Mouse (Mus musculus) cerebellum, postnatal 25 days (tissue): ENCODE data around the gene Gprc5a.

Experiments
- DNase-seq, 2 experiments: peaks; one replicate each; pipeline ENCODE4 v3.0.0; 2021; ENCODE audit warnings: mixed read lengths in 2 of 2

The Gprc5a gene

DNA sequence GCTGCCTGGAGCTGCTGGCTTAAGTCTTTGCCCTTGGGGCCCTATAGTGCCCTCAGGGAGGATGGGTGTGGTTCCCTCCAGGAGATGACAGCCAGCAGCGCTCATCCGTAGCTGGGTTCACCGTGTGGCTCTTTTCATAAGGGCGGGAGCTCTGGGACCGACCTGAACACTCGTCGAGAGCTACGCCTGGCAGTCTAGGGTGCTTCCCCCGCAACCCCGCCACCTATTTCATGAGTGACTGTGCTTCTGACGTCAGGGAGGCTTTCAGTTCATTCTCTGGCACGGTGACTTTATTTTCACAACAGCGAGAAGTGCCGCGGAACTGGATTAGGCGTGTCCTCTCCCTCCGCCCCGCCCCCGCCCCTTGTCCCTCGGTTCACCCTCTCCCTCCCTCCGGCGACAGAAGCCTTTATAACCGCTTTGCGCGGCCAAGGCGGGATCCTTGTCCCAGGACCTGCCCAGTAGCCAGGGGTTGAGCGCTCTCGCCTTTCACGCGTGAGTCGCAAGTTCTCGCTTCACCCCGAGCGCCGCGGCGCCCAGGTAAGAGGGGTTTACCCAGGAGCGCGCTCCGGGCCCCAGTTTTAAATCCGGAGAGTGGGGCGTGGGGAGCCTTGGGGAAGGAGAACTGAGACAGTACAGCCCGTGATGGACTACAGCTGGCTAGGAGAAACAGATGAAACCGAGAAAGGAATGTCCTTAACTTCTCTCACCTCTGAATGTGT lies at the start of gene Gprc5a:
Gprc5a (plus strand) TSS at position 416 of the 722 bp plus-strand sequence.
- peak; percentile 16 to 29 for DNase-seq

DNA sequence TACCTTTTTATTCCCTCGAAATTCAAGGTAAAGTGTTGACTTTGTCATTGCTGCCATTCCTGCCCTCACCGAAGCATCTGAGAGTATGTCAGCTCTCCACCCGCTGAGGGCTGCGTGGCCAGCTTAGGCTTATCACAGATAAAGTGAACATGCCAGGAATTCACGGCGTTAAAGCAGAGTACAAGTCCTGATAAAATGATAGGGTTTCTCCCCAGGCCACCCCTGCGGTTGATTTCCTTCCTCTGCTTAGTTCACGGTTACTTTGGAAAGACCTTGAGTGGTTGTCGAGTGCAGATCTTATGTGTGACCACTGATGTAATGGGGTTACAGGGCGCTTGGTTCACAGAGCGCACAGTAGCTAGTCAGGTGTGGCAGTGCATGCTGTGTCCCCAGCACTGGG lies 48.2 kb upstream of the Gprc5a start:
- DNase-seq: no peak

GRCm38 (mm10) chr6:135019564-135019963 lies 45.9 kb upstream of the Gprc5a start:
- DNase-seq: no peak

- no peak for DNase-seq
These were observed 43.8 kb upstream of the Gprc5a start for GRCm38 (mm10) chr6:135021633-135022032.

DNA sequence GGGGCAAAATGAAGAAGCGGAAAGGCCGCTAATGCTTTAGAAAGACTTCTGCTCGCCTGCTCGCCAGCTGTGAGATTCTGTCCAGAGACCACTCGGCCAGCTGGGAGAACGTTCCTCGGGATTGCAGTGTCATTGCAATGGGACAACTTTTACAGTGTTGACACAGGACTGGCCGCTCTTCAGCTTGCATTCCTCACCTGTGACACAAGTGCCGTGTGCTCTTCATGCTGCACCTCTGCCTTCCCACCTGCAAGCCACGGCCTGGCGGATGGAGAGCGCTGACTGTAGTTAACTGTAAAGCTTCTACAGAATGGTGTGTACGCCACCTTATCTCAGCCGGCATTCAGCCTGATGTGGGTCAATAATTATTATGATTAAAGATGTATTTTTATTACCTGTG lies 42.1 kb upstream of the Gprc5a start:
- no peak for DNase-seq

DNA sequence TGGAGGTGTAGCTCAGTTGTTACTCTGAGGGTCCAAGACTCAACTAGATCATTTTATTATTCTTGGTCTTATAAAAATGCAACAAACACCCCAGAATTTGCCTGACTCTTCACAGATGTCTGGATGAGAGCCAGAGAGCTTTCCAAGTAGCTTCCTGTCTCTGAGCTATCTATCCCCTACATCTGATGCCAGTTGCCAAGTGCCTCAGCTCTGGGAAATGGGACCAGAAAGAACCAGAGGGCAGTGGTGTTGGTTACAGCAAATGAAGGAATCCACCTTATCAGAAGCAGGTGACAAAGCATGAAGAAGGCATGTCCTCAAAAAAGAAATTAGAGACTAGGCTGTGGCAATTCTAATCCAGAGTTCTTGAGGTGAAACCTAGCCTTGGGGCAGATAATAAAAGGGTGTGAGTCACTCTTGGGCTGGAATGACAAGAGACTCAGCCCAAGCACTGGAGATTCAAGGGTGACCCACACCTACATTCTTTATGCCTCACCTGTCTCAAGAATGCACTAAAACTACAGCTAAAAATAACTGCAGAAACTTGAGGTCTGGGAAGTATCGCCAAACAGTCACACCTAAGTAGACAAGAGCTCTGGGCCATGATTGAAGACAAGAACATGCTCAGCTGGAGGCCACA lies 40.5 kb upstream of the Gprc5a start:
- DNase-seq: no peak

DNA sequence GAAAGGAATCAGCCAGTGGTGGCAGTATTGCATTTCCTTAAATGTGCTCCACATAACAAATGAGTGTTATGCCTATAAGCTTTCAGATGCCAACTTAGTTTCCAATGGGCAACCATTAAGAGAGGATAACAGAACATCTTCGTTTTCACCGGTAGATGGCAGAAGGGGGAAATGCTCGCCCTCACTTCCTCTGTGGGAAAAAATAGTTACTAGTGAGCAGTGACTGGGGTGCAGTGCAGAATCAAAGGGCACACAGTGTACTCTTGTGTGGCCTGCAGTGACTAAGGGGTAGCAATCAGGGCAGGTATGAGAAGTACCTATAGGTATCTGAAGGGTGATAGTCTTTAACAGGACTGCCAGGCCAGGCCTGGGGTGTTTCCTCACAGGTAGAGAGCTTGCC lies 39.2 kb upstream of the Gprc5a start:
- DNase-seq: peak in 1 of 2 experiments; percentile 13

DNA sequence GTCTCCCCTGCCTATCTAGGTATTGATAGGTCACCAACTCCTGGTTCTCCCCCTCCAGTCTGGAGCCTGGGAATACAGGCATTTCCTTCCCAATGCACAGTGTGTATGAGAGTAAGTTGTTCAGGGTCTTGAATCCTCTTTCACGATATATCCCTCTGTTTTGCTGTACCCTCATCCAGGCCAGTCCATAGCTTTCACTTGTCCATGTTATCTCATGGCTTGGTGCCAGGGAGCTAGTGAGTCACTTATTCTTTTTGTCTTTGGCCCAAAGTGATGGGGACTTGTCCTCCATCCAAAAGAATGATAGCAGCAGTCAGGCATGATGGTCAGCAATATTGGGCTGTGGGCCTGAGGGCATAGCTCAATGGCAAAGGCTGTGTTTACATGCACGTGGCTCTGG lies 38.7 kb upstream of the Gprc5a start:
- no peak for DNase-seq

GRCm38 (mm10) chr6:135029246-135029645 lies 36.2 kb upstream of the Gprc5a start:
- DNase-seq: no peak

DNA sequence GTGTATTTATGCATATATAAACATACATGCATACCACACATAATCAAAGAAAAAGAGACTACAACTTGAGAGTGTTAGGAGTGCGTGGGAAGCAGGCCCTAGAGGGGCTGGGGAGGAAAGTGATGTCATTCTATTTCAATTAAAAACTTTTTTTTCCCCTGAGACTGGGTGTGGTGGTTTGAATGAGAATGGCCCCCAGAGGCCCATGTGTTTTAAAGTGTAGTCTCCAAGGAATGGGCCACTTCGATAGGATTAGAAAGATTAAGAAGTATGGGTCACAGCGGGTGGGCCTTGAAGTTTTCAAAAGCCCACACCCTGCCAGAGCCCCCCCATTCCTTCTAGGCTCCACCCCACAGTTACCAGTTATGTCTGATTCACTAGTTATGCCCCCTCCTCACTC lies 26.8 kb upstream of the Gprc5a start:
- DNase-seq: no peak

DNA sequence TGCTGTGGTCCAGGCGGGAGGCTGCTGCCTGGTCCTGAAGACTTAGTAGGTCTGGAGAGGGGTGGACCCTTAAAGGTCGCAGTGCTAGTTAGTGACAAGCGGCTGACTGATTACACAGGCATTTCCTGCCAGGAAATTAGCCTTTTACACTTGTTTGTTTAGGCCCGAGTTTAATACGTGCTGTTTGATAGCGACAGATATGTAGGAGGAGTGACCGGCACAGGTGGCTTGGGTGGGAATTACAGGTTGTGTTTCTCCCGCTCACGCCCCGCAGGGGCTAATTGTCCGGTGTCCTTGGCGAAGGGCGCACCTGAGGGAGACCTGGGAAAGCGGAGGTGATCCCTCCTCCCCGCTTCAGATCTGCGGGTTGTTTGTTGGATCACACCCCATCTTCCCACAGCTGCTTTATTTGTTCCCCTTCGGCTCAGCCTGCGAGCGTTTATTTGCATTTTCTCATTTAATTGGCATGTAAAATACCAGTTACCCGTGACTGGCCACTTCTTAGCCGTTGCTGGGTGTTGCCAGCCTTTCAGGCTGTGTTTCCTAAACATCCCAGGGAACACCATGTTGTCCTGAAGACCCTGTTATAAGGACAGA lies 25.1 kb upstream of the Gprc5a start:
- DNase-seq: peak; percentile 29 to 34

DNA sequence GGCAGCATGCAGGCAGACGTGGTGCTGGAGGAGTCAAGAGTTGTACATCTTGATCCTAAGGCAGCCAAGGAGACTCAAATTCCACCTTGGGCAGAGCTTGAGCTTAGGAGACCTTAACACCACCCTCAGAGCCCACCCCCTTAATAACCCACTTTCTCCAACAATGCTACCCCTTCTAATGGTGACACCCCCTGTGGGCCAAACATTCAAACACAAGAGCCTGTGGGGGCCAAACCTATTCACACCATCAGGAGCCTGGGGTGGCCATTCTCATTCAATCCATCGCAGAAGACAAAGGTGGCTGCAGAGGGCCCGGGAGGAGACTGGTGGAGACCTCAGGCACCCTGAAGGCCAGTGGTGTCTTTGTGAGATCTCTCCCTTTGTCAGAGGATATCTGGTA lies 23.5 kb upstream of the Gprc5a start:
- DNase-seq: no peak

- no peak for DNase-seq
These were observed 18.2 kb upstream of the Gprc5a start for GRCm38 (mm10) chr6:135047276-135047675.

DNA sequence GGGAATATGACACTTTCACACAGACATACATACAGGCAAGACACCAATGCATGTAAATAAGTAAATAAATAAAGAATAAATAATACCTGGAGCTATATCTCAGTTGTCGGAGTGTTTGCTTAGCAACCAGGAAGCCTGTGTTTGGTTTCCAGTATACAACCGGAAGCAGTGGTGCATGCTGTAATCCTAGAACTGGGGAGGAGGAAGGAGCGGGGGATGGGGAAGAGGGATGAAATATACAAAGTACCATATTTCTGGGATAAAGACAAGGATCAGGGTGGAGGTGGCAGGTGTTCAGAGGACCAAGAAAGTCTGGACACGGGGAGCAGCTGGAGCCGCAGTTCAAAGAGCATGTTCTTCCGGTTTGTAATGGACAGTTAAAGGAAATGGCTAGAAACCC lies 16.9 kb upstream of the Gprc5a start:
- no peak for DNase-seq

GRCm38 (mm10) chr6:135048956-135049355 lies 16.5 kb upstream of the Gprc5a start:
- peak; percentile 67 to 77 for DNase-seq

DNA sequence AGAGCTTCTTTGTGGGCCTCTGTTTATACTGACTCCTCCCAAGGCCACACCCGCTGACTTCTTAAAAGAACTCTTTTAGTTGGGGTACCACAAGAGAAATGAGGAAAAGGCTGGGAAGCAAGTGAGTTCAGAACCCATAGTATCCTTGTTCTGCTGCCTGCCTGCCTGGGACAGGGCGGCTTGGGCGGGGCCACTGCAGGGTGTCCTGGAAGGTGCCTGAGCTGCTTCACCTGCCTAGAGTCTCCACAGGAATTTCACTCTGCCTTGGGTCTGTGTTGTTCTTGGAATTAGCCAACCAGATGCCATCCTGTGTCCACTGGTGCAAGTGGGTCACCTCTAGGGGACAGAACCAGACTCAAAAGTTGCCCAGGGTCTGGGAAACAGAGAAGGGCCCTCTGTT lies 11.7 kb upstream of the Gprc5a start:
- DNase-seq: no peak

DNA sequence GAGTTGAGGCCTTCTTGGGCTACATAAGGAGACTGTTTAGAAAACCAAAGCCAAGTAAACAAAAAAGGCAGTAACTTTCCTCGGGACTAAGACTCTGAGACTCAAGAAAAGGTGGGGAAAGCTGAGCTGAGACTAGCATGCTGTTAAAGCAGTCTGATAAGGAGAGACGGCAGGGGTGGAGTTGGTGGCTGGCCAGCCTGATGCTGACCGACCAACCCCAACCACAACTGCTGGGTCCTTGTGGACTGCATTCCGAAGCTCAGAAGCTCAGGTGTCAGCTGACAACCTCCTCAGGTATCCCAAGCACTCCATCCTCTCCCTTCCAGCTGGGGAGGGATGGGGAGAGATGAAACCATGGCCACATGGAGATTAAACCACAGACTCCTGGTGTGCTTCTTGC lies 9.6 kb upstream of the Gprc5a start:
- DNase-seq: no peak

GRCm38 (mm10) chr6:135060728-135061127 lies 4.7 kb upstream of the Gprc5a start:
- no peak for DNase-seq

DNA sequence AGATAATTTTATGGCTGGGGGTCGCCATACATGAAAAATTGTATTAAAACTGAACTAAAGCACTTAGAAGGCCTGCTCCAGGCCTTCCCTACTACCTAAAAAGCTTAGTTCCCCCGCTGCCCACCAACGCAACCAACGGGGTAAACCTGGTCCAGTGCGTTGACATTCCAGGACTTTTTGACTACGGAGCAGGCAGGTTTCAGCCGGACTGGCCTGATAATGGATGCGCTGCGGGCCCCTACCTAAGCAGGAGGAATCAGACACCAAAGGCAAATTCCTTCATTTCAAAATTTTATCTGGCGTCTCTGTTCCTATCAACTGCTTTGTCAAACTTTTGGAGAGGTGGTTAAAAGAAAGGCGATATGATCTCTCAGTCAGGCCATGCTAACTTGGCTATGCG lies 830 bp upstream of the Gprc5a start:
- no peak for DNase-seq

- no peak for DNase-seq
These were observed 1.5 kb downstream of the Gprc5a start for GRCm38 (mm10) chr6:135066795-135067445.

DNA sequence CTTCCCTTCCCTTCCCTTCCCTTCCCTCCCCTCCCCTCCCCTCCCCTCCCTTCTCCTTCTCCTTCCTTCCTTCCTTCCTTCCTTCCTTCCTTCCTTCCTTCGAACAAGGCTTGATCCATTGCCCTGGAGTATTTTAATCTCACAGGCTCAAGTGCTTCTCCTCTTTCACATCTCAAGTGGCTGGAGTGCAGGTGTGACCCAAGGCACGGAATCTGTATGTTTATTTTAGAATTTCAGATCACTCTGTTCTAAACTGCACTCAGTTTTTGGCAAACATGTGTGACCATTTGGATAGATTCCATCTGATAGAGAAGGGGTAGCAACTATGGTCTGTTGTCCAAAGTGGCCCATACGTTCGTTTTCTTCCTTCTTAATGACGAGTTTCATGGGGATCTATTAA lies 2.8 kb downstream of the Gprc5a start:
- no peak for DNase-seq

- DNase-seq: no peak
These were observed 4.4 kb downstream of the Gprc5a start for GRCm38 (mm10) chr6:135069856-135070255.

DNA sequence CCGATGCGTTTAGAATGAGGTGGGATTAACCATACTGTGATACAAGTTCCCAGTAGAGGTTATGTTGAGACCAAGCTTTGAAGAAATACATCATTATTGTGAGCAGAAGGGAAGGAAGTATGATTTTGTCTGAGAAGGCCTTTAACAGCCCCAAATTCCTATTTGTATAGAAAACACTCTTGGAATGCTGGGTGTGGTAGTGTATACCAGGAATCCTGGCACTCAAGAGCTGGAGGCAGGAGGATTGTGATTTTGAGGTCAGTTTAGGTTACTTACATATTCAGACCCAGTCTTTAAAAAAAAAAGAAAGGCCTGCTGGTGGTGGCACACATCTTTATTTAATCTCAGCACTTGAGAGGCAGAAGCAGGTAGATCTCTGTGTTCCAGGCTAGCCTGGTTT lies 4.9 kb downstream of the Gprc5a start:
- DNase-seq: no peak
